Mouse (Mus musculus) monocyte, adult 2 months (primary cell): ENCODE measurements around the gene Ednrb.
"Not testable (repeated sequence)": the region's sequence is repeated elsewhere in the genome, so short reads cannot be mapped to it uniquely, and the experiment has no call there.

Source experiments
- DNase-seq, 2 experiments: peaks; one replicate each; pipeline ENCODE4 v3.0.0; 2022; ENCODE audit warnings: low spot score in 2 of 2, low read depth in 1 of 2

The Ednrb gene

DNA sequence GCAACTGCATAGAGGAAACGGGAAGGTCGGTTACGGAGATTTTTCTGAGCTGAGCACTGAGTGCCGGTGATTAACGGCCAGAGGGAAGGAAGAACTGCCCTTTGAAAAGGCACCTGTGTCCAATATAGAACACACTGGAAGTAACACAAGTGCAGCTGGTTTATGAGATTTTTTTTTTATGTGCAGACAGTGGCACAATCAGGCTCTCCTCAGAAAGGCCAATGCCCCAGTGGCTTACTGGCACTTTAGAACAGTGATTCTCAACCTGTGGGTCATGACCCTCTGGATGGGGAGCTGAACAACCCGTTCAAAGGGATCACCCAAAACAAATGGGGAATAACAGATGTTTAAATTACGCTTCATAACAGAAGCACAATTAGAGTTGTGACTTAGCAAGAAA is 20.7 kb downstream of the Ednrb start:
- DNase-seq, result no peak

DNA sequence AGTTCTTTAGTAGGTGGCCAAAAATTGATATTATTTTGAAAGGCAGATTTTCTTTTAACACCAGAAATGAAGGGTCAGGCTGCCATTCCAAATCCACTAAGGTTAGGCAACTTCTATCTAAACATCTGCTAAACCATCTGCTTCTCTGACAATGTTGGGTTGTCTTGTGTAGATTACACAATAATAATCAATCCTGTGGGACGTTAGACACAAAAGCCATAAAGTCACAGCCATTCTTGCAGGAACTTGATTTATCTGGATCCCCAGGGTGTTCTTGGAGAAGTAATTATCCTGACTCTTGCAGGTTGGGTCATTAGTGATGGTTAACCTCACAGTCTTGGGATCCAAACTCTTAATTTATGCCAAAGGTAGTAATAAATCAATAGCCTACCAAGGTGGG is 21.6 kb downstream of the Ednrb start:
- no peak for DNase-seq

DNA sequence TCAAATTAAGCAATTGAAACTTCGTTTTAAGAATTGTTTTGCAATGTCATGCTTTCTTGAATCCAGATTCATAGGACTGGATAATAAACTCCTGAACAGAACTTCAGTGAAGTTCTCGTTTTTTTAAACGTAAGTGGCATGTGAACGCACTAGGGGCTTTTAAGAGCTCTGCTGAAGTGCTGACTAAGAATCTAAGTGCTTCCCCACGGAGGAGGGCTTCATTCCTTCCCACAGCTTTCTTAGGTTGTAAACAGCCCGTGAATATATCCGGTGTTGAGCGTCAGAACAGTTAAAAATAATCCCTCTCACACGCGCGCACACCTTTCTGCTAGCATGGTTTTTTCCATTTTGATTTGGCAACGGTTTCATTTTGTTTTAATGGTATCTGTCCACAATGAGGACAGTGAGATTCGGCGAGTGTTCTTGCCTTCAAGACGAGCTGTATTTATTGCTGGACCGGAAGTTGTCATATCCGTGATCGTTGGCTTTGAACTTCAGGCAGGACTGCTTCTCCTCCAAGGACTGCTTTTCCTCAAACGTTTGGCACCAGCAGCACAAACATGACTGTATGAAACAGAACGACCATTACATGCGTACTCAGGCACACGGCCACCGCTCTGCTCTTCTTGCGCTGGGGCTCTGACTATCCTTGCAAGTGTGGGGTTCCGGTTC is 27.4 kb downstream of the Ednrb start:
- no peak for DNase-seq

DNA sequence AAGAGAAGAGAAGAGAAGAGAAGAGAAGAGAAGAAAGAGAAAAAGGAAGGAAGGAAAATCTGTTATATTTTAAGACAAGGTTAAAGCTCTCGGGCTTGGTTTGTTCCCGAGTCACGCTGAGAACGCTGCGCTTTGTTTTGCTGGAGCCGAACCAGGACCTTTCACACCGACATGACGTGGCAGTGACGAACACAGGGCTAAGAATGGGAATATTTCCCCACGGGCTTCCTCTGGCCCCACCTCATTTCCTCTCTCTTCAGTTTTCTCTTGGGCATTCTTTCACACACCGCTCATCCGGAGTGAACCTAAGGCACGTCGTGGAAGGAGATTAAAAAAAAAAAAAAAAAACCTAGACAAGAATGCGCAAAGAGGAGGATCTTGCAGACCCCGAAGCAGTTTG is 28.7 kb downstream of the Ednrb start:
- no peak for DNase-seq

DNA sequence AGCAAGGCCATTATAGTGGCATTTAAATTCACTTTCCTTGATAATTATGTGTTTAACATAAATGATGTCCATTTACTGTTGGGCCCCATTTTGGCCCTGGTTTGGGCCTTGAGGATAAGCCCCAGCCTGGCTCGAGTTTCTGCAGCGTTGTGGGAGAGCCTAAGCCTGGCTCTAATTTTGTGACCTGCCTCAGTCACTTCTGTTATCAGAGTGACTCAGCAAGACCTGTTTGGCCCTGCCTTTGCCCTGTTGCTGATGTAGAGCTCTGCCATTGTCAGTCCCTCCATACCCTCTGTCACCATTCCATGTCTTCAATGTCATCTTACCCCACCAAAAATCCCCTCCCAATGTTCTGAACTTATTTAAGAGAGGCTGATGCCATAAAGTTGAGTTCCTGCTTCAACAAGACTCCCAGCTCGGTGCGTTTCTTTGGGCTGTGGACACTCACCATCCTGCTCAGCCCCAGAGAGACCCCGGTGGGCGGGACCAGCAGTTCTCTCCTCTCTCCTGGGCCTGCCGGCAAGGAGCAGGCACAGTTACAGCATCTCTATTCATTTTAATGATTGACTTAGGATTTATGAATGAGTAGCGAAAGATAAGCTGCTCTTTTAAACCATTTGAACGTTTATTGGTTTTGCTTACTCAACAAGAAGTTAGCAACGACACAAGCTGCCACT is 30.0 kb downstream of the Ednrb start:
- DNase-seq, result no peak

DNA sequence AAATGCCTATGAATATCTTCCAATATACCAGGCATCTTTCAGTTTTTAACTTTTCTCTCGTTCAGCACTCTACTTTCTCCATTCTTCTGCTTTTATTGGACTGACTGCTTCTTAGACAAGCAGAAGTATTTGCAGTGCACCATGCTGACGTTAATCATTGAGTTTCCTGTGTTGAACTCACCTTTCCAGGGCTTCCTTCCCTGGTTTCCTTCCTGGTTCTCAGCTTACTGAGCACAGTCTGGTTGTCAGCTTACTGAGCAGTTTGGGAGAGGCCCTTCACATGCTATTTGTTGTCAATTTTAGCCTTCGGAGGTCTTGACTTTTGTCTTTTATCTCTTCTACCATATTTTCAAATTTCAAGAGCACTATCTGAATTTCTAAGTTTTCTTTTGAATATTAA is 31.0 kb downstream of the Ednrb start:
- no peak for DNase-seq

DNA sequence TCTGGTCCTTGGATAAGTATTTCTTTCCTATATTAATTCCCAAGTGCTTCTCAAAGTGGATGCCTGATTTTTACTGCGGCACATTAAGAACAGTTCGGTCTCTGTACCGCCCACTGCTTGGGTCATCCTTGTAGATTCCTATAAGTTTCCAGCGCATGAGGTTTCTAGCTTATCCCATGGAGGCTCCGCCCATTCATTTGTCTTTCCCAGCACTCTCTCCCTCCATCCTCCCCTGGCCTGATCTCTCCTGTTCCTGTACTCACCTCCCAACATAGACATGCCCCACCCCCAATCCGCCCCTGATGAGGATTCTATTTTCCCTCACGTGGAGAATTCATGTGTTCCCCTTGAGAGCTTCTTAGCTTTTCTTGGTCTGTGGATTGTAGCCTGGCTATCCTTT is 32.9 kb downstream of the Ednrb start:
- no peak for DNase-seq

DNA sequence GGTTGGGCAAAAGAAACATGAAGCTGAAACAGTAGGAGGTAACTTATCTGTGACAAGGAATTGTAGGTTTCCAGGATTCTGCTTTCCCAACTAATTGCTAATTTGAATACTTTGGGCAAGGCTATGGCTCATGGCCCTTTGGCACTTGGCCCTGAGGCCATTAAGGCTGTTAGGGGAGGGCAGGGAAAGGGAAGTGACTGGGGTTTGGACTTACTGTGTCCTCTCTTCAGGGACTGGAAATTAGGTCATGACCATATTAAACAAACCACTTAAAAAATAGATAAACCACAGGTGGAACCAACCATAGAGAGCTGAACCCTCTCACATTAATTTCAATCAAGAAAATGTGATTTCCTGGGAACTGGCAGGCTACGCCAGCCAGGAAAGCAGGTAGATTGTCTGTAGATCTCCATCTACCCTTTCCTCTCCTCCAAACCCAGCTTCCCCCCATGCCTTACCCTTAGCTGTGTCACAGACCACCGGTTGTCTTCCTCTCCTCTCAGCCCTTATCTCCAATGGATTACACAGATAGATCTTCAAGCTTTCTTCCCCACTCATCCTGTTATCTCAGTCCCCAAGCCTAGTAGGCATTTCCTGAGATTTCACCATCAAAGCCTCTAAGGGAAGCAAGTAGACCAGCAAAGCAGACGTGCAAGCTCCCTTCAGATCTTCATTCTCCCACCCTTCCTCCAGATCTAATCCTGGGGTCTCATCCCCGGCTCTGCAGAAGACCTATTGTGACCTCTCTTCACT is 40.1 kb downstream of the Ednrb start:
- DNase-seq, result no peak

DNA sequence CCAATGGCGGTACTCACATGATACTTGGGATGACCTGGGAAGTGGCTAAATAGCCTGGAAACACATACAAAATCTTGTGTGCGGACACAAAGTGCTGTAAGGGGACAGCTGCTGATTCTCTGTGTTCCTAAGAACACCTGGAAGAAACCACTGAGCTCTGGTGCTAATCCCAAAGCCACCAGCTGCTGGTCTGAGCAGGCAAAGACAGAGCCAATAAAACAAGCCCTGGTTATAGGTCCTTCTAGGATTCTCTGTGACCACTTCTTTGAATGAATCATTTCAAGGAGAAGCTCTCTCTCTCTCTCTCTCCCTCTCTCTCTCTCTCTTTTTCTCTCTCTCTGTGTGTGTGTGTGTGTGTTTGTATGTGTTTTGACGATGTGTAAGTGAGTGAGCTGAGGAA is 47.1 kb downstream of the Ednrb start:
- DNase-seq, result no peak

DNA sequence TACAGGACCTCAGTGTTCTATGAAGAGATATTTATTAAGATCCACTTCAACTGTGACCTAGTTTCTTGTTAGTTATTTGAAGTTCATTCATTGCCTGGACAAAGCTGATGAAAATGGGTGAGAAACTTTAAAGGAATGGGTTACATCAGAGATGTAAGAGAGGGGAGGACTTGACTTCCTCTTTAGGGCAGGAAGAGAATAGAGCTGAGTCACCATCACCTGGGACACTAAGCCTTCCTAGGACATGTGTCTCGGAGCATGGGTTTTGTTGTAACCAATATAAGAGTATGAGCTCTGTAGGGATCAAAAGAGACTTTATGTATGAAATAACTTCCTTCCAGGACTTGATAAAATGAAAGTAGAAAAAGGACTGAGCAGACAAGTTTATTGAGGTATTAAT is 48.6 kb downstream of the Ednrb start:
- DNase-seq, result peak in 1 of 2 experiments; percentile 0

DNA sequence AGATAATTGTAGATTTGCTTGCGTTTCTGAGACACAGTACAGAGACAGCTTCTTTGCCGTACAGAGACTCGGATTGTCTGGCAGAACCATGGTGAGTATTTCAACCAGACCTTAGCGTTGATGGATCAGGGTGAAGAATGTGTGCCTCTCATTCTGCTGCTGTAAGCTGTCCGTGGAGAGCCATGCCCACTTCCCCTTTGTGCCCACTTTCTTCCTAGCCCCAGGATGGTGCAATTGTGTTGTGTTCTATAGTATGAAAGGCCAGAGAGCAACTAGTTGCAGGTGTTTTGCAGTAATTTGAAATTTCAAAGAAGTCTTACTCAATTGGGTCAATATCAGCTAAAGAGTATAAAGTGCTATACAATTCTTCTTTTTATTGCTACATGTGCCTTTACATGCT is 50.8 kb downstream of the Ednrb start:
- peak in 1 of 2 experiments; percentile 21 for DNase-seq

DNA sequence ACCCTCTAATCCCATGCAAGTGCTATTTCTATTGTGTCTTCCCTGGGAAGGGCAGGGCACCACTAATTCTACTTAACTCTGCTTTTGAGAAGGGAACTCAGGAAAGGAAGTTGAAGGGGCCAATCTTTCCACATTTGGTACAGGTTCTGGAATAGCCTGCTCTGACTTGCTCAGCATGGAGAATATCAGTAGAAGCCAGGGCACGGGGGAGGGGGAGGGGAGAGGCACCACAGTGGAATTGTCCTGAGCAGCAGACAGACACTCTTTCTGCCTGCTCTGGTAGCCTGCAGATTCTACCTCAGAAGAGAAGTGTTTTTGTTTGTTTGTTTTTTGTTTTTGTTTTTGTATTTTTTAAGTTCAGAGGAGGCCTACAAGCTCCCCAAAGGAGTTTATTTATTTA is 51.5 kb downstream of the Ednrb start:
- DNase-seq, result no peak

DNA sequence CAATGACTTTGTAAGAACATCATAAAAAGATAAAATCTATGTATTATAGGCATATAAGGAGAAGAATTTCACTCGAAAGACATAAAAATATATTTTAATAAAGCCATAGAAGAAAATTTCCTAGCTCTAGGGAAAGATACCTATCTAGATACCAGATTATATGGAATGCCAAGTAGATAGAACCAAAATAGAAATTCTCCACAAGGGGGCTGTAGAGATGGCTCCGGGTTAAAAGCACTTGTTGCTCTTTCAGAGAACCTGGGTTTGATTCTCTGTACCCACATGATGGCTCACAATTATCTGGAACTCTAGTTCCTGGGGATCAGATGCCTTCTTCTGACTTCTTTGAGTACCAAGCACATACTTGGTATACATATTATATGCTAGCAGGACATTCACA is 56.7 kb downstream of the Ednrb start:
- DNase-seq, result no peak

DNA sequence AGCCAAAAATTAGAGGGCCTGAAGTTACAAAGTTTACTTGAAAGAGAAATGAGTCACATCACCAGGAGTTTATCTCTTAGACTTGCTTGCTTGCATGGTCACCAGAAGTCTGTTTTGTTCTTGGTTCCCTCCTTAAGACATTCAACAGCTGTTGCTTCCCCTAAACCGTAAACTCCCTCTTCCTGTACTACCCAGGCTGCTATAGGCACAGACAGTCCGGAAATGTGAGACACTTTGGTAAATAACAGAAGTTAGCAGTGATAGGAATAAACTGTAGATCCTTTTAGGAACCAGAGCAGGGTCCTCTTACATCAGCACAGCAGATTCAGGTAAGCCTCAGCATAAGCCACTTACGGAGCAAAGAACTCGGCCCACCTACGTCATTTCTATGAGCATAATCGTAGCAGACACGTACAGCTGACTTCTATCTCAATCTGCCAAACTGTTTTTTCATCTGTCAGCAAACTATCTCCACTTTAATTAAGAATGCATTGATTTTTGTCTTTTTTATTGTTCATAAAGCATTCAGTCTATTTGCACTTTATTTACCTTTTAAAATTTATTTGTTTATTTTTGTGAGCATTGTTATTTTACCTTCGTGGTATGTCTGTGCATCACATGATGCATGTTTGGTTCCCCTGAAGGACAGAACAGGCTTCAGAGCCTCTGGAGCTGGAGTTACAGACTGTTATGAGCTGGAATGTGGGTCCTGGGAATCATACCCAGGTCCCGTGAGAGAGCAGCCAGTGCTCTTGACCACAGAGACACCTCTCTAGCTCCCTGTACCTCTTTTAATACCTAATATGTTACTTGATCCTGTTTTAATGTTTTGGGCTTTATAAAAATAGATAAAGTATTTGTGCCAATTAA is 58.9 kb downstream of the Ednrb start:
- no peak for DNase-seq

DNA sequence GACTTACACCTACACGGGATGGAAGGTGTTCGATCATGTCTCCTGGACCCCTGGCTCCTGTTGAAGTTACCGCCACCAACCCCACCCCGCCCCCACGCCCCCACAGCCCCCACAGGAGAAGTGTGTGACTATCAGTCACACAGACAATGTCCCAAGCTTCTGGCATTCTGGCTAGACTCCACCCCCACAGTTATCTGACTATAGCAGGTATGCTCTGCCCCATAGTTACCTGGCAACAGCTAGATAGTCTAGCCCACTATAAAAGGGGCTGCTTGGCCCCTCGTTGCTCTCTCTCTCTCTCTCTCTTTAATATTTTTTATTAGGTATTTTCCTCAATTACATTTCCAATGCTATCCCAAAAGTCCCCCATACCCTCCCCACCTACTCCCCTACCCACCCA is 63.9 kb downstream of the Ednrb start:
- DNase-seq, result not testable (repeated sequence)

DNA sequence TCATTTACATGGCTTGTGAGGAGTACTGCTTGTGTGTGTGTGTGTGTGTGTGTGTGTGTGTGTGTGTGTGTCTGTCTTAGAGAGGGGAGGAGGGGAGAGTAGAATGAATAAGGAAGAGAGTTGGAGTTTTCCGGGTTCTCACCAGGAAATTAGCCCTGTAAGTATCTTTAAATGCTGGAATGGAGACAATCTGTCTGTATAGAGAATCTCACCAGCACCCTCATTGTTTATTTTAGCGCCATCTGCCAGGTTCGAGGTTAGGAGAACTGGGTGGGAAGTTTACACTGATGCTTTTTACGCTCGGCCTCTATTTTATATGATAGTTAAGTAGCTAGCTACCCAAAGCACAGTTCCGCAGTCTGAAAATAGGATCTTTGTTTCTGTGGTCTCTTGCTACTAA is 64.9 kb downstream of the Ednrb start:
- DNase-seq, result no peak

DNA sequence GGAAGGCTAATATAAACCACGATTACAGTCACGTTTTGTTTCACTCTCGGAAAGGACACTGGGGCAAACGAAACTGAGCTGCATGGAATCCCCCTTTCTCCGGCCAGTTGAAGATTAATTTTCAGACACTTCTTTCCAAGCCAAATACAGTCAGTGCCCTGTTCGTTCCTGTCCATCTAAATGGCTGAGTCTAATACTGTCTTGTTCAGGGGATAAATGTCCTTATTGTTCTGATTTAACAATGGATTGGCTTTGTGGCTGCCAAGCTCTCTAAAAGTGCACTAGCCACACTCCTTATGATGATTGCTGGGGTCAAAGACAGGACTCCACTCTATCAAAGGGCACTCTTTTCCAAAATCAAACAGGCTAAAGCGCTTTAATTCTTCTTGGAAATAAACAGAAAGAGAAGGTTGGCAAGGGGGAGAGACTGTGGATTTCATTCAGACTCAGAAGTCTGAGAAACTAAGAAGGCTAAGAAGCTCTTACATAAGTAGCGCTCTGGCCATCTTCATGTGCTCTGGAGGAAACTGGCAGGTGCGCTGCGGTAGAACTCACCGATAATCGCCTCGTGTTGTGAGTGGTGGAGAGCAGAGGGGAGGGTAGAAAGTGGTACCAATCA is 65.6 kb downstream of the Ednrb start:
- DNase-seq, result no peak

DNA sequence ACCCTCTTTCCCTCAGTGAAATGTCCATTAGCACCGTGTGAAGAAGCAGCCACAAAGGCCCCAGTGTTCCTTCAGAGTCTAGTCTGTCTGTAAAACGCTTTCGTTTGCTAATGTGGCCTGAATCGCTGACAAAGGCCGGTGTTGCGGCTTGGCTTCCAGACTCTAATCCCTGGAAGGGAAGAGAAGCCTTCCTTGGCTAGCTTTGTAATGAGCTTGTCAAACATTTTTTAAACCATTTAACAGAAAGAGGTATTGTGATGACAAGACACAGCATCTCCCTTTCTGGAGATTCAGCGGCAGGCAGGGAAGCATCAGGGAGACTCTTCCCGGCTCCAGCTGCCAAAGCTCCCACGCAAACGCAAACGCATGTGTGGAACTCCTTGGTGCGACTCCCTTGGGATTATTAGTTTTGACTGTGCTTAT is 66.2 kb downstream of the Ednrb start:
- DNase-seq, result no peak

DNA sequence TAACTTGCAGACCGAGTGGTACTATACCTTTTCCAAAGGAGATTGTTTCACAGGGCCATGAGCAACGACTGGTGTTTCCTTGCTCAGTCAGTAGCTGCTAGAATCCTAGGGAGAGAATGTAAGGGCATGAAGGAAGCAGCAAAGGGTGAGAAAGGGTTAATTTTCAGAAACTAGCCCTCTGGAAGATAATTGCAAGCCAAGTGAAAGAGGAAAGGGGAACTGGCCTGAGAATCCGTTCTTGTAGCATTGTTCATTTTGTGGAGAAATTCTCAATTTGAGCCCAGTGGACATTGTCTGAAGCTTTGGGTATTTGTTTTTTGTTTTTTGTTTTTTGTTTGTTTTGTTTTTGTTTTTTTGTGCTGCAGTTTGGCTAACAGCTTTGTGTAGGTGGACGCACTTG is 66.8 kb downstream of the Ednrb start:
- no peak for DNase-seq

DNA sequence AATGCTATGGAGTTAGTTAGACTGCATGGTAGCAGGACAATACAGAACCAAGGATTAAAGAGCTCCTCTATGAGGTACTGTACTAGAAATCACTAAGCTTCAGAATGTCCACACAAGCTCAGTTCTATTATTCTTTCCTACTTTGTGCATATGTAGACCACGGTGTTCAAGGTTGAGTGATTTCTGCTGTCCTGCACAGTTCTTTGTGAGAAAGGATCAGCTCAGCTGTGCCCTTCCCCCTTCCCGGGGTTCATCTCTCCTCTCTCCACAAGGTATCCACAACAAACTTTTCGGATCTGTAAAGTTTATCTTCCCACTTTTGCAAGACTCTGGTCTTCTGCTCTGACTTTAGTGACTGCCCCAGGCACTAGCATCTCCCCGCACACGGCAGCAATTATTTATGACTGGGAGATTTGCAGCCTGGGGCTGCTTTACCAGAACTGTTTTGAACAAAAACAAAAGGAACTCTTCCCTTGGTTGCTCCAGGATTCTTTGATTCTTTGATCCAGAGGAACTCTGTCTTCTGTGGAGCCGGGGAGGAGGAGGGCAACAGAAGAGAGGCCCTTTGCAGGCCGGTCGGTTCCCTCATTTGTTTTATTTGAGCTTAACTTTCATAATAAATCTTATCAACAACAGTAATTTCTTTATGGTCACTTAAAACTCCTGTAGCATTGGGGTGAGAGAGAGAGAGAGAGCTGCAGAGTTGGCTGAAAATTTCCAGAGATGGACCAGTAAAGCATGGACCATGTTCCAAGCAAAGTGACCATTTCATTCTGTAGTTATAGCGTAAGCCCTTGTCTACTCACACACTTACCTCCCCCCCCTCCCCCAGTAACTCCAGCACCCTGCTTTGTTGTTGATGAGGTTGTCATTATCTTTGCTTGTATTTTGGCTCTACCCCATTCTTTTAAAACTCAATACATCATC is 74.6 kb downstream of the Ednrb start:
- no peak for DNase-seq
